Mouse (Mus musculus) G1E (cell line): Measurements from ENCODE around the gene Pnrc1. TPM values are rescaled to one million over a fixed set of nuclear protein-coding genes. Genes with fewer than 3 reads are reported as not detected.

Experiments
- ATAC-seq: 2 replicates; pipeline ENCODE4 v1.8.0; 2016; ENCODE audit warnings: mild to moderate bottlenecking; ENCODE audit not compliant: insufficient number of reproducible peaks, poor library complexity, low FRiP score, severe bottlenecking; ENCODE audit errors: extremely low read depth
- DNase-seq: peaks from one replicate; pipeline ENCODE4 v3.0.0; 2012; ENCODE audit warnings: low spot score
- H3K27me3 ChIP-seq: 2 replicates; pipeline ENCODE4 v1.6.1; 2012; ENCODE audit warnings: mild to moderate bottlenecking, low read length, inconsistent platforms; ENCODE audit not compliant: insufficient read depth
- H3K36me3 ChIP-seq: replicated peaks from 2 replicates; pipeline ENCODE3; 2012; ENCODE audit warnings: mild to moderate bottlenecking, inconsistent platforms
- H3K4me1 ChIP-seq: 2 replicates; pipeline ENCODE4 v1.6.1; 2012; ENCODE audit warnings: low read depth, low read length, inconsistent platforms, mixed read lengths; ENCODE audit not compliant: insufficient read depth
- H3K4me3 ChIP-seq: 2 replicates; pipeline ENCODE4 v1.5.1; 2012; ENCODE audit warnings: low read depth, mild to moderate bottlenecking, inconsistent platforms, low read length, moderate library complexity, mixed read lengths
- H3K9me3 ChIP-seq: replicated peaks from 2 replicates; pipeline ENCODE4 v1.6.1; 2012; ENCODE audit warnings: inconsistent platforms
- CTCF ChIP-seq: IDR thresholded peaks from 2 replicates; pipeline ENCODE4 v1.5.1; 2012; ENCODE audit warnings: low read depth, low read length, inconsistent platforms, mixed read lengths
- GATA1 ChIP-seq: IDR thresholded peaks from 2 replicates; pipeline ENCODE4 v1.6.1; 2012; ENCODE audit warnings: borderline replicate concordance, low read length, inconsistent platforms, mixed read lengths
- GATA2 ChIP-seq: IDR thresholded peaks from 2 replicates; pipeline ENCODE4 v1.6.1; 2012; ENCODE audit warnings: low read depth, low read length, inconsistent platforms, borderline replicate concordance
- POLR2AphosphoS5 ChIP-seq: IDR thresholded peaks from 2 replicates; pipeline ENCODE4 v1.6.1; 2012; ENCODE audit warnings: low read depth, low read length, inconsistent platforms; ENCODE audit not compliant: insufficient replicate concordance
- TAL1 ChIP-seq: conservative IDR thresholded peaks from 2 replicates; pipeline ENCODE4 v1.6.1; 2012; ENCODE audit warnings: low read depth, low read length, inconsistent platforms, mixed read lengths
- polyA plus RNA-seq: library from polyadenylated mRNA; stranded (reverse); fragments of >175 nt; gene quantifications from 2 replicates; pipeline ENCODE4 v1.2.3, GENCODE M21; 2012
- total RNA-seq, 2 experiments: library from RNA; stranded (forward) in 1 of 2; stranded (reverse) in 1 of 2; fragments of 200-1000 nt in 1 of 2; fragments of >200 nt in 1 of 2; fragmentation: Nextera tagmentation in 1 of 2; gene quantifications; 2 replicates each; pipeline ENCODE4 v1.2.3; 2014 to 2017

The Pnrc1 gene
- total and polyA plus RNA-seq, 3 experiments = 93.8 to 160 (median 97.7) TPM

GRCm38 (mm10) chr4:33261311-33261753 is 28.6 kb downstream of the Pnrc1 start:
- no peak for TF ChIP-seq TAL1
- TF ChIP-seq GATA2 = no peak
- TF ChIP-seq POLR2AphosphoS5 = no peak
- no peak for TF ChIP-seq CTCF
- TF ChIP-seq GATA1 = no peak
- Histone ChIP-seq H3K4me1 (peaks cover 10% of the 10 kb centered on the region), H3K36me3 (no peaks in the 10 kb centered on the region), H3K9me3 (no peaks in the 10 kb centered on the region), H3K27me3 (peaks cover 30% of the 10 kb centered on the region), H3K4me3 (no peak overlapping the region)
- ATAC-seq (no peak), DNase-seq (no peak)

GRCm38 (mm10) chr4:33260311-33260710 is 29.7 kb downstream of the Pnrc1 start:
- ATAC-seq (no peak), DNase-seq (no peak)
- Histone ChIP-seq H3K27me3 (peaks cover 32% of the 10 kb centered on the region), H3K9me3 (no peaks in the 10 kb centered on the region), H3K4me1 (peaks cover 10% of the 10 kb centered on the region), H3K36me3 (no peaks in the 10 kb centered on the region), H3K4me3 (no peak overlapping the region)
- TF ChIP-seq POLR2AphosphoS5 (no peak), CTCF (no peak), TAL1 (no peak), GATA2 (no peak), GATA1 (no peak)

GRCm38 (mm10) chr4:33257263-33257964 is 32.5 kb downstream of the Pnrc1 start:
- H3K4me3 ChIP-seq = no peak overlapping the region
- no peaks in the 10 kb centered on the region for H3K36me3 ChIP-seq
- H3K27me3 ChIP-seq = peaks cover 41% of the 10 kb centered on the region
- TF ChIP-seq CTCF (no peak), GATA2 (no peak)
- ATAC-seq (no peak), DNase-seq (no peak)
- H3K9me3 ChIP-seq = no peaks in the 10 kb centered on the region
- peaks cover 6% of the 10 kb centered on the region; the same call in 1 of the 2 replicates for H3K4me1 ChIP-seq

- Histone ChIP-seq H3K36me3 (no peaks in the 10 kb centered on the region), H3K4me3 (no peak overlapping the region), H3K4me1 (peaks cover 6% of the 10 kb centered on the region; the same call in 1 of the 2 replicates), H3K27me3 (peaks cover 34% of the 10 kb centered on the region), H3K9me3 (no peaks in the 10 kb centered on the region)
- TF ChIP-seq GATA1 (no peak), TAL1 (no peak), CTCF (no peak), POLR2AphosphoS5 (no peak), GATA2 (no peak)
- no peak for DNase-seq
- ATAC-seq = no peak
Observed at GRCm38 (mm10) chr4:33254706-33255105, 35.3 kb downstream of the Pnrc1 start.

GRCm38 (mm10) chr4:33250867-33251266 is 39.1 kb downstream of the Pnrc1 start:
- Histone ChIP-seq H3K9me3 (no peaks in the 10 kb centered on the region), H3K27me3 (peaks cover 16% of the 10 kb centered on the region), H3K4me3 (no peak overlapping the region), H3K4me1 (peaks cover 13% of the 10 kb centered on the region; the same call in 1 of the 2 replicates), H3K36me3 (peaks cover 4% of the 10 kb centered on the region)
- TF ChIP-seq POLR2AphosphoS5 (no peak), GATA1 (no peak), CTCF (no peak), TAL1 (no peak), GATA2 (no peak)
- DNase-seq = no peak
- no peak for ATAC-seq

- Histone ChIP-seq H3K4me3 (no peak overlapping the region), H3K9me3 (no peaks in the 10 kb centered on the region), H3K36me3 (peaks cover 14% of the 10 kb centered on the region), H3K27me3 (peaks cover 8% of the 10 kb centered on the region), H3K4me1 (peaks cover 23% of the 10 kb centered on the region)
- TF ChIP-seq GATA2 = no peak
- TF ChIP-seq POLR2AphosphoS5 = no peak
- no peak for TF ChIP-seq GATA1
- no peak for TF ChIP-seq CTCF
- TF ChIP-seq TAL1 = no peak
- ATAC-seq = no peak
- no peak for DNase-seq
Observed at GRCm38 (mm10) chr4:33249716-33250230, 40.2 kb downstream of the Pnrc1 start.
